Mouse (Mus musculus) heart, embryonic 15.5 days (tissue): ENCODE data around the gene Gm3250. TPM values are rescaled to one million over a fixed set of nuclear protein-coding genes. Genes with fewer than 3 reads are reported as not detected.
"Not testable (repeated sequence)": the region's sequence is repeated elsewhere in the genome, so short reads cannot be mapped to it uniquely, and the experiment has no call there.

Experiments used
- ATAC-seq: fragments of 200-750 bp; cut with Nextera tagmentation; replicated peaks from 2 replicates; pipeline ENCODE4 v1.8.0; 2017; ENCODE audit warnings: low read depth, moderate TSS enrichment; ENCODE audit not compliant: insufficient number of reproducible peaks, insufficient read depth, low FRiP score
- H3K27ac ChIP-seq: fragments of 300-500 bp; sonication (generic); 2 replicates; pipeline ENCODE4 v1.5.1; 2015; ENCODE audit warnings: mild to moderate bottlenecking, inconsistent platforms
- H3K27me3 ChIP-seq: fragments of 300-500 bp; sonication (generic); 2 replicates; pipeline ENCODE4 v1.6.1; 2015; ENCODE audit warnings: inconsistent platforms
- H3K36me3 ChIP-seq: fragments of 300-500 bp; sonication (generic); 2 replicates; pipeline ENCODE4 v1.6.1; 2015; ENCODE audit warnings: mild to moderate bottlenecking, inconsistent platforms
- H3K4me1 ChIP-seq: fragments of 300-500 bp; sonication (generic); replicated peaks from 2 replicates; pipeline ENCODE4 v1.6.1; 2015; ENCODE audit warnings: inconsistent platforms
- H3K4me2 ChIP-seq: fragments of 300-500 bp; sonication (generic); 2 replicates; pipeline ENCODE4 v1.6.1; 2015; ENCODE audit warnings: inconsistent platforms, mild to moderate bottlenecking, moderate library complexity
- H3K4me3 ChIP-seq: fragments of 300-500 bp; sonication (generic); 2 replicates; pipeline ENCODE4 v1.5.1; 2015; ENCODE audit warnings: mild to moderate bottlenecking, inconsistent platforms
- H3K9ac ChIP-seq: fragments of 300-500 bp; sonication (generic); 2 replicates; pipeline ENCODE4 v1.6.1; 2015; ENCODE audit warnings: mild to moderate bottlenecking, inconsistent platforms
- H3K9me3 ChIP-seq: fragments of 300-500 bp; sonication (generic); replicated peaks from 2 replicates; pipeline ENCODE4 v1.6.1; 2016; ENCODE audit warnings: inconsistent platforms
- WGBS: fragments of 180-500 bp; shearing (Covaris S2); methylation state at CpG from one replicate; pipeline ENCODE4 v1.1.7; 2015; ENCODE audit warnings: mixed read lengths; 5-methylcytosine and 5-hydroxymethylcytosine counted together
- polyA plus RNA-seq: library from polyadenylated mRNA; unstranded; fragments of >200 nt; fragmentation: Nextera tagmentation; extraction: Ambion mirVana; gene quantifications from 2 replicates; pipeline ENCODE4 v1.2.1, GENCODE M21; 2015

Gene Gm3250
- polyA plus RNA-seq, 1 experiment from 2014 or later: not detected

DNA sequence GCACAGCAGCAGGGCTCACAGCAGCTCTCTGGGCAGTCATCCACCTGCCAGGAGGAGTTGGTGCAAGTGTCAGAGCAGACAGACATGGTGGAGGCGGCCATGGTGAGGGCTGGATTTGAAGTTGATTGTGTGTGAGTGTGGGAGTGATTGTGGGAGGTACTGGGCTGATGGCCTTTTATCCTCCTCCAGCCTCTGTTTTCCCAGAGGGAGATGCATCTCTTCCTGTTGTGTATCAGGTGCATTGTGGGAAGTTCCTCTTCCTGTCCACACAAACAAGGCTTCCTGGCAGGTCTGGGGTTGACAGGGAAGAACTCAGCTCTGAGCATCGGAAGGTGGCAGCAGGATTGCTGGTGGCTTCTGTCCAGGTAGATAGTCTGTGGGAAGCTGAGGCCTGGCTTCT is 12.6 kb upstream of the Gm3250 start, which contains the start of gene Gm9639:
TSS of gene Gm9639 (minus strand) at position 101 of the 400 bp plus-strand sequence.
- Histone ChIP-seq H3K9me3 (no peaks in the 10 kb centered on the region), H3K27ac (no peak within 1 kb of the TSS), H3K4me3 (no peak within 1 kb of the TSS), H3K9ac (no peak within 1 kb of the TSS), H3K4me1 (peaks cover 13% of the 10 kb centered on the region), H3K27me3 (no peaks in the 10 kb centered on the region), H3K4me2 (no peak within 1 kb of the TSS), H3K36me3 (no peaks in the 10 kb centered on the region)
- ATAC-seq: no peak
- WGBS: 69% methylated on average over 2 of the region's 2 CpGs

DNA sequence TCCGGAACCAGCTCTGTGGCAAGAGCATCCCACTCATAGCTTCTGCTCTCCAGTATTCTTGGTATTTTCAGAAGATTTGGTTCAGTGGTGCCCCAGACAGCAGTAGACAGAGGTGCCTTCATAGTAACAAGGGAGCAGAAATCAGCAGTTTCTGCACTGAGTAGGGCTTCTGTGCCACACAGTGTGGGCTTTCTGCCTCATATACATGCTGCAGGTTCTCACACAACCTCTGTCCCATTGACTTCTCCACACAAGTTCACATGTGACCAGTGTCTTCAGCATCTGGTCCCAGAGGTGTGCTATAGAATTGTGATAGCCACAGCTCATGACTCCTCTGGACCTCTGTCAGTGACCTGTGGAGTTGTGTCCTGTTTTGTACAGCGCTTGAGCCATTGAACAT is 6.3 kb upstream of the Gm3250 start:
- Histone ChIP-seq H3K4me2 (no peak overlapping the region), H3K9me3 (no peaks in the 10 kb centered on the region), H3K36me3 (no peaks in the 10 kb centered on the region), H3K4me1 (no peaks in the 10 kb centered on the region), H3K27me3 (no peaks in the 10 kb centered on the region), H3K27ac (no peak overlapping the region), H3K4me3 (no peak overlapping the region), H3K9ac (no peak overlapping the region)
- ATAC-seq: no peak
- 74% methylated on average over 2 of the region's 2 CpGs for WGBS

DNA sequence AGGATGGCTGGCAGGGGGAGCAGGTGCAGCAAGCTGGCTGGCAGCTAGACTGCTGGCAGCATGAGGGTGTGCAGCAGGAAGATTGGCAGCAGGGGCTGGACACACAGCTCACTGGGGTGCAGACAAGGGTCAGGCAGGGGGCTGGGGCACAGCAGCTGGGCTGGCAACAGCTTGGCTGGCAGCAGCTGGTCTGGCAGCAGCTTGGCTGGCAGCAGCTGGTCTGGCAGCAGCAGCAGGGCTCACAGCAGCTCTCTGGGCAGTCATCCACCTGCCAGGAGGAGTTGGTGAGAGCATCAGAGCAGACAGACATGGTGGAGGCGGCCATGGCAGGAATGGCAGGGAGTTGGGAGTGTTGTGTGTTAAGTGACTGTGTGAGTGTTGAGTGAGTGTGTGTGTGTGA is 5.5 kb upstream of the Gm3250 start, which contains the start of gene Gm7137:
TSS of gene Gm7137 (minus strand) at position 325 of the 400 bp plus-strand sequence.
- not testable (repeated sequence) for H3K4me3 ChIP-seq, H3K9ac ChIP-seq, H3K27me3 ChIP-seq, H3K4me1 ChIP-seq, H3K9me3 ChIP-seq, H3K4me2 ChIP-seq, H3K36me3 ChIP-seq, H3K27ac ChIP-seq, ATAC-seq
- 57% methylated on average over 1 of the region's 1 CpGs for WGBS

DNA sequence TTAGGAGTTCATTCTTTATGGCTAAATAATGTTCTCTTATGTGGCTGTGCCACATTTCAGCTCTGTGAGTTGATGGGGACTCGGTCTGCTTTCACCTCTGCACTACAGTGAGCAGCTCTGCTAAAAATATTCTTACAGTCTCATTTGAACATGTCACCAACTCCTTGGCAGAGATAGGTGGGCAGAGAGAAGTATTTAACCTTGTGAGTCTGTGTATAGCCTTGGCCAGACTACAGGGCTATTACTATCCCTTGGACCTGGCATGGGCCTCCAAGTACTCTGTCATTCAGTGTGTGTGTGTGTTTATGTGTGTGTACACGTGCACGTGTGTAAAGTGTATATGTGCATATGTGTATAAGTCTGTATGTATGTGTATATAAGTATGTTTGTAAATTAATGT is 1.1 kb upstream of the Gm3250 start:
- ATAC-seq: peak; percentile 47; the same call in 1 of the 2 replicates
- not testable (repeated sequence) for H3K9me3 ChIP-seq, H3K9ac ChIP-seq, H3K4me2 ChIP-seq, H3K27ac ChIP-seq, H3K36me3 ChIP-seq, H3K4me3 ChIP-seq, H3K4me1 ChIP-seq, H3K27me3 ChIP-seq
- WGBS: 72% methylated on average over 3 of the region's 3 CpGs

DNA sequence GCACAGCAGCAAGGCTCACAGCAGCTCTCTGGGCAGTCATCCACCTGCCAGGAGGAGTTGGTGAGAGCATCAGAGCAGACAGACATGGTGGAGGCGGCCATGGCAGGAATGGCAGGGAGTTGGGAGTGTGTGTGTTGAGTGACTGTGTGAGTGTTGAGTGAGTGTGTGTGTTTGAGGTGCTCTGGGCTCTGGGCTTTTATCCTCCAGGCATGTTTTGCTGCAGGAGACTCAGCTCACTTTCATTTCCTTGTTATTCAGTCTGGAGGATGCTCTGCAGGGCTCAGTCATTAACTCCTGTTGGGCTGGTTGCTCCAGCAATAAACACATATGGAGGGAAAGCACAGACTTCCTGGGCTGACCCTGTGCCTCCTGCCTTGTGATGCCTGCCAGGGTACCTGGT is 5.5 kb downstream of the Gm3250 start, which contains the start of gene Gm7138:
TSS of gene Gm7138 (minus strand) at position 101 of the 400 bp plus-strand sequence.
- WGBS: 42% methylated on average over 1 of the region's 1 CpGs
- not testable (repeated sequence) for H3K27me3 ChIP-seq, H3K27ac ChIP-seq, ATAC-seq, H3K9ac ChIP-seq, H3K4me2 ChIP-seq, H3K4me1 ChIP-seq, H3K9me3 ChIP-seq, H3K36me3 ChIP-seq, H3K4me3 ChIP-seq

DNA sequence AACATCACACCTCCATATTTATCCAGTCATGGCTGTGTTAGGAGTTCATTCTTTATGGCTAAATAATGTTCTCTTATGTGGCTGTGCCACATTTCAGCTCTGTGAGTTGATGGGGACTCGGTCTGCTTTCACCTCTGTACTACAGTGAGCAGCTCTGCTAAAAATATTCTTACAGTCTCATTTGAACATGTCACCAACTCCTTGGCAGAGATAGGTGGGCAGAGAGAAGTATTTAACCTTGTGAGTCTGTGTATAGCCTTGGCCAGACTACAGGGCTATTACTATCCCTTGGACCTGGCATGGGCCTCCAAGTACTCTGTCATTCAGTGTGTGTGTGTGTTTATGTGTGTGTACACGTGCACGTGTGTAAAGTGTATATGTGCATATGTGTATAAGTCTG is 10.2 kb downstream of the Gm3250 start:
- not testable (repeated sequence) for H3K9me3 ChIP-seq, H3K9ac ChIP-seq, H3K36me3 ChIP-seq, H3K4me3 ChIP-seq, H3K4me1 ChIP-seq, H3K27ac ChIP-seq, ATAC-seq, H3K4me2 ChIP-seq, H3K27me3 ChIP-seq
- WGBS: 56% methylated on average over 3 of the region's 3 CpGs

DNA sequence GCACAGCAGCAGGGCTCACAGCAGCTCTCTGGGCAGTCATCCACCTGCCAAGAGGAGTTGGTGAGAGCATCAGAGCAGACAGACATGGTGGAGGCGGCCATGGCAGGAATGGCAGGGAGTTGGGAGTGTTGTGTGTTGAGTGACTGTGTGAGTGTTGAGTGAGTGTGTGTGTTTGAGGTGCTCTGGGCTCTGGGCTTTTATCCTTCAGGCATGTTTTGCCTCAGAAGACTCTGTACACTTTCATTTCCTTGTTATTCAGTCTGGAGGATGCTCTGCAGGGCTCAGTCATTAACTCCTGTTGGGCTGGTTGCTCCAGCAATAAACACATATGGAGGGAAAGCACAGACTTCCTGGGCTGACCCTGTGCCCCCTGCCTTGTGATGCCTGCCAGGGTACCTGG is 11.1 kb downstream of the Gm3250 start, which contains the start of gene Gm3238:
TSS of gene Gm3238 (minus strand) at position 101 of the 400 bp plus-strand sequence.
- not testable (repeated sequence) for H3K36me3 ChIP-seq, H3K4me3 ChIP-seq, ATAC-seq, H3K27me3 ChIP-seq, H3K27ac ChIP-seq, H3K4me2 ChIP-seq, H3K4me1 ChIP-seq, H3K9ac ChIP-seq, H3K9me3 ChIP-seq
- WGBS: 90% methylated on average over 1 of the region's 1 CpGs

DNA sequence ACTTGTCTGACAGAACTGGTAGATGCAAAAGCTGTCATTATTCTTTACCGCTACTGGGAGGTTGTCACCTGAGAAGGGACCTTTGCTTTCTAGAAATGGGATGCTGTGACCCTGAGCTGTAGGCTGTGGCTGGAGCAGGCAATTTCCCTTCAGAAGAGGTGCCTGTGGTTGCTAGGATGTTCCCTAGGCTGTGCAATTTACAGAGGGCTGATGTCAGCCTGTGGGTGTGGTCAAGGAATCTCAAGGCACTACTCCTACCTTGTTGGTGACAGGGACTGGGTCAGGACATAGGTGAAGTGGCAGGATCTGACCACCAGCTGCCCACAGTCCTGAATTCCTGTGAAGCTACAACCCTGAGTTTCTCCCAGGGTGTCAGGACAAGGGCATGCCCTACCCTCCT is 12.6 kb downstream of the Gm3250 start:
- Histone ChIP-seq H3K27me3 (no peaks in the 10 kb centered on the region), H3K9ac (no peak overlapping the region)

DNA sequence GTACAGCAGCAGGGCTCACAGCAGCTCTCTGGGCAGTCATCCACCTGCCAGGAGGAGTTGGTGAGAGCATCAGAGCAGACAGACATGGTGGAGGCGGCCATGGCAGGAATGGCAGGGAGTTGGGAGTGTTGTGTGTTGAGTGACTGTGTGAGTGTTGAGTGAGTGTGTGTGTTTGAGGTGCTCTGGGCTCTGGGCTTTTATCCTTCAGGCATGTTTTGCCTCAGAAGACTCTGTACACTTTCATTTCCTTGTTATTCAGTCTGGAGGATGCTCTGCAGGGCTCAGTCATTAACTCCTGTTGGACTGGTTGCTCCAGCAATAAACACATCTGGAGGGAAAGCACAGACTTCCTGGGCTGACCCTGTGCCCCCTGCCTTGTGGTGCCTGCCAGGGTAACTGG is 22.8 kb downstream of the Gm3250 start, which contains the start of gene Gm3233:
TSS of gene Gm3233 (minus strand) at position 101 of the 400 bp plus-strand sequence.
- H3K36me3 ChIP-seq, H3K4me1 ChIP-seq, ATAC-seq, H3K4me2 ChIP-seq, H3K9me3 ChIP-seq, H3K9ac ChIP-seq, H3K27ac ChIP-seq, H3K27me3 ChIP-seq, H3K4me3 ChIP-seq: not testable (repeated sequence)
- no CpG with 5 or more reads among the region's 1 CpGs for WGBS

More for the DNA sequence above, 12.6 kb downstream of the Gm3250 start:
- H3K9me3 ChIP-seq: no peaks in the 10 kb centered on the region
- ATAC-seq: no peak
- H3K4me3 ChIP-seq: no peak overlapping the region
- H3K27ac ChIP-seq: no peak overlapping the region
- H3K36me3 ChIP-seq: no peaks in the 10 kb centered on the region
- WGBS: 78% methylated on average over 1 of the region's 1 CpGs
- H3K4me2 ChIP-seq: no peak overlapping the region
- 0 out of 2 replicates have a peak, but pooled peaks cover 2% of the 10 kb centered on the region for H3K4me1 ChIP-seq

DNA sequence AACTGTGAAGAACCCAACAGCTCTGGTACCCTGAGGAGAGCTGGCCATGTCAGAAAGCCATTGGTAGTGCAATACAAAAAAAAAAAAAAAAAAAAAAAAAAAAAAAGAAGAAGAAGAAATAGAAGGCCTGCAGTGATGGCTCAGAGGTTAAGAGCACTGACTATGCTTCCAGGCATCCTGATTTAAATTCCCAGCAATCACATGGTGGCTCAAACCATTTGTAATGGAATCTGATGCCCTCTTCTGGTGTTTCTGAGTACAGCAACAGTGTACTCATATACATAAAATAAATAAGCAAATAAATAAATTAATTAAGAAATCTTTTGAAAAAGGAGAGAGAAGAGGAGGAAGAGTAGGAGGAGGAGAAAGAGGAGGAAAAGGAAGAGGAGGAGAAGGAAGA is 28.9 kb downstream of the Gm3250 start:
- Histone ChIP-seq H3K4me1 (no peaks in the 10 kb centered on the region), H3K27ac (no peak overlapping the region), H3K9me3 (no peaks in the 10 kb centered on the region), H3K4me2 (no peak overlapping the region), H3K27me3 (no peaks in the 10 kb centered on the region), H3K4me3 (no peak overlapping the region), H3K9ac (no peak overlapping the region), H3K36me3 (no peaks in the 10 kb centered on the region)
- ATAC-seq: no peak

DNA sequence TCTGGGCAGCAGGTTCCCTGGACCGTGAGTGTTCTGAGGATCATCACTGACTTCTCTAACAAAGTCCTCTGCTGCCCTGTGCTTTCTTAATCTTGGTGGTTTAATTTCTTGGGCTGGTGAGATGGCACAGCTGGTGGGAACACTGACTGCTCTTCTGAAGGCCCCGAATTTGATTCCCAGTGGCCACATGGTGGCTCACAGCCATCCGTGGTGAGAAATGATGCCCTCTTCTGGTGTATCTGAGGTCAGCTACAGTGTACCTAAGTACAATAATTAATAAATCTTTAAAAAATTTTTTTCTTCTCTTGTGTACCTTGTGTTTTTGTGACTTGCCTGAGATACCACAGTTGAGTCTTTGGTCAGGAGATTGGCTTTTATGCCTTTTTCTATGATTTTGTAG is 30.0 kb downstream of the Gm3250 start:
- not testable (repeated sequence) for H3K36me3 ChIP-seq, ATAC-seq, H3K27ac ChIP-seq, H3K9ac ChIP-seq, H3K9me3 ChIP-seq, H3K4me3 ChIP-seq, H3K27me3 ChIP-seq, H3K4me1 ChIP-seq, H3K4me2 ChIP-seq
- 68% methylated on average over 3 of the region's 3 CpGs for WGBS

DNA sequence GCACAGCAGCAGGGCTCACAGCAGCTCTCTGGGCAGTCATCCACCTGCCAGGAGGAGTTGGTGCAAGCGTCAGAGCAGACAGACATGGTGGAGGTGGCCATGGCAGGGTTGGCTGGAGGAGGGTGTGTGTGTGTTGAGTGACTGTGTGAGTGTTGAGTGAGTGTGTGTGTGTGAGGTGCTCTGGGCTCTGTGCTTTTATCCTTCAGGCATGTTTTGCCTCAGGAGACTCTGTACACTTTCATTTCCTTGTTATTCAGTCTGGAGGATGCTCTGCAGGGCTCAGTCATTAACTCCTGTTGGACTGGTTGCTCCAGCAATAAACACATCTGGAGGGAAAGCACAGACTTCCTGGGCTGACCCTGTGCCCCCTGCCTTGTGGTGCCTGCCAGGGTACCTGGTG is 31.1 kb downstream of the Gm3250 start, which contains the start of gene Gm9736:
TSS of gene Gm9736 (minus strand) at position 101 of the 400 bp plus-strand sequence.
- not testable (repeated sequence) for ATAC-seq, H3K4me2 ChIP-seq, H3K36me3 ChIP-seq, H3K27ac ChIP-seq, H3K4me1 ChIP-seq, H3K9me3 ChIP-seq, H3K4me3 ChIP-seq, H3K9ac ChIP-seq, H3K27me3 ChIP-seq
- WGBS: 75% methylated on average over 1 of the region's 1 CpGs
